Mouse (Mus musculus) adrenal gland, postnatal 14 days (tissue): ENCODE data around the gene Gm14308. TPM values are rescaled to one million over a fixed set of nuclear protein-coding genes. Genes with fewer than 3 reads are reported as not detected.
"Not testable (repeated sequence)": the region's sequence is repeated elsewhere in the genome, so short reads cannot be mapped to it uniquely, and the experiment has no call there.

Source experiments
- DNase-seq: peaks from one replicate; pipeline ENCODE4 v3.0.0; 2021; ENCODE audit warnings: mixed read lengths
- long read RNA-seq, 2 experiments: library from polyadenylated mRNA; stranded (forward); transcript quantifications; one replicate each; pipeline ENCODE4 v2.0.0; 2021
- total RNA-seq: library from RNA; stranded (reverse); gene quantifications from 2 replicates; pipeline ENCODE4 v1.2.3, GENCODE M21; 2021

Gm14308 gene
- total RNA-seq: 1.9 and 4.3 TPM in 2 replicates
- long read RNA-seq, experiment 1, partial matches to known transcripts: 0 of 2 reads
- long read RNA-seq, experiment 1, other reads (novel, unspliced or antisense): 0 of 2 reads
- long read RNA-seq, experiment 2, partial matches to known transcripts: 1 of 4 reads
- long read RNA-seq, experiment 2, other reads (novel, unspliced or antisense): 1 of 4 reads

- DNase-seq: not testable (repeated sequence)
Measured at GRCm38 (mm10) chr2:176636244-176636643, at the start of gene Gm14308. Gene Gm14308, minus strand, starts transcription at chr2:176636344.

GRCm38 (mm10) chr2:176670222-176670621 is 34.1 kb upstream of the Gm14308 start, which contains the start of gene Zfp973:
Gene Zfp973, plus strand, starts transcription at chr2:176670522.
- not testable (repeated sequence) for DNase-seq

Other genes starting within 250 kb of the Gm14308 start
- 11.1 and 13.9 TPM in 2 replicates for gene Gm14435, start 212.8 kb downstream of the Gm14308 start, total RNA-seq
- not detected in 2 replicates for gene Gm14434, start 149.6 kb downstream of the Gm14308 start, total RNA-seq
- gene Zfp967, start 115.3 kb downstream of the Gm14308 start, total RNA-seq: not detected in 2 replicates
- gene Zfp973, start 34.2 kb upstream of the Gm14308 start, total RNA-seq: 8.1 and 10.7 TPM in 2 replicates
- 11.2 and 13.9 TPM in 2 replicates for gene Gm14305, start 72.0 kb upstream of the Gm14308 start, total RNA-seq
- 3.4 and 10.3 TPM in 2 replicates for gene Gm14295, start 162.3 kb upstream of the Gm14308 start, total RNA-seq
- not detected in 2 replicates for gene Gm14408, start 194.8 kb upstream of the Gm14308 start, total RNA-seq